Mouse (Mus musculus): Measurements from ENCODE around the gene Wdr3.

GRCm38 (mm10) chr3:100118681-100119080 is 43.5 kb downstream of the Wdr3 start:
- TF ChIP-seq CTCF (IDR thresholded peaks at IDR 0.05; ENCODE audit: extremely low read depth, insufficient read length, insufficient replicate concordance, low read depth, low read length): no peak
- TF ChIP-seq POLR2A (IDR thresholded peaks at IDR 0.05; ENCODE audit: low read depth, low read length): no peak
